Mouse (Mus musculus) v-Abl transformed pro-B cells (cell line): ENCODE results near the gene Zfp652.

Experiments used
- in situ Hi-C, 2 experiments: fragments of 400-800 bp; cut with MboI; formaldehyde crosslinking; loops; one replicate each; pipeline ENCODE4 v1.15.1; 2025; ENCODE audit not compliant: unreplicated experiment in 2 of 2

Zfp652 gene

DNA sequence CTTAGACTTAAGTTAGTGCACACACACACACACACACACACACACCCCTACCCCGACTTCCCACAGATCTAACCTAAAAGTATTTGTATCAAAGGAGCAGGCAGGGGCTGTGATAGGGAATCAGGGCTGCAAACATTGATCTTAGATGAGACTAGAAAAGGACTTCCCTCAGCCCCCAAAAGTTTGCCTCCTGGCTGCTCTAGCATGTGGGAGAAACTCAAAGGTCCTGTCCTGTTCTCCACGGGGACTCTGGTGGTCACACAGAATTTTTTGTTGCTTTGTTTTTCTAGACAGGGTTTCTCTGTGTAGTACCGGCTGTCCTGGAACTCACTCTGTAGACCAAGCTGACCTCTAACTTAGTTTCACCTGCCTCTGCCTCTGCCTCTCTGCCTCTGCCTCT, 113.2 kb downstream of the Zfp652 start:
- in situ Hi-C loops, result loop anchor here (5.0 to 25.0 kb wide), 4 partner anchors 37 to 152 kb away; no protein-coding TSS in a partner anchor

DNA sequence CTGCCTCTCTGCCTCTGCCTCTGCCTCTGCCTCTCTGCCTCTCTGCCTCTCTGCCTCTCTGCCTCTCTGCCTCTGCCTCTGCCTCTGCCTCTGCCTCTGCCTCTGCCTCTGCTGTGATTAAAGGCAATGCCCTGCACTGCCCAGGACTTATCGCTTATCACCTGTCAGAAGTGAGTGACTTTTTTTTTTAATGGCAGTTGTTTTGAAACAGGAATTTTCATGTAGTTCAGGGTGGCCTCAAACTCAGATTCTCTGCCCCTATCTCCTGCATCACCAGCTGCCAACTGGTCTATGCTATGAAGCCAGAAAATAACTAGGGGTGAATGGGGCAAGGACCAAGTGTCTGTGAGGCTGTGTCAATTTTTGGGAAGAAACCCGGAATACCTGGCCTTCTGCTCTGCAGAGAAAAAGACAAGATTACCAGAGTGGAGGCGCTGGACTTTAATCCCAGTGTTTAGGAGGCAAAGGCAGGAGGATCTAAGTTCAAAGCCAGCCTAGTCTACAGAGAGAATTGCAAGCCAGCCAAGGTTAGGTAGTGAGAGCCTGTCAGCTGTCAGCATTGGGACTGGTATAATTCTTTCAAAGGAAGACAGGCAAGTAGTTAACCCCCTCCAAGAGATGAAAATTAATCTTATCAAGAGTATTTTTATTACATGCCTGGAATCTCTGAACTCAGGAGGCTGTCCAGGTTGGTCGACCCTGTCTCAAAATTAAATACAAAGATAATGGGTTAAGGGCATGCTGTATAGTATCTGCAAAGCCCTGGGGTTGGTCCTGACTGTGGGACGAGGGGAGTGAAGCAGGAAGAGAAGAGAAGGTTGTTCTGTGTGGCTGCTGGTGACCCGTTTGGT, 114.1 kb downstream of the Zfp652 start:
- in situ Hi-C loops, result loop anchor here (5.0 to 25.0 kb wide), 4 partner anchors 36 to 151 kb away; no protein-coding TSS in a partner anchor

GRCm38 (mm10) chr11:95827168-95827447, 114.6 kb downstream of the Zfp652 start:
- in situ Hi-C loops, result loop anchor here (5.0 to 25.0 kb wide), 4 partner anchors 35 to 150 kb away; no protein-coding TSS in a partner anchor

DNA sequence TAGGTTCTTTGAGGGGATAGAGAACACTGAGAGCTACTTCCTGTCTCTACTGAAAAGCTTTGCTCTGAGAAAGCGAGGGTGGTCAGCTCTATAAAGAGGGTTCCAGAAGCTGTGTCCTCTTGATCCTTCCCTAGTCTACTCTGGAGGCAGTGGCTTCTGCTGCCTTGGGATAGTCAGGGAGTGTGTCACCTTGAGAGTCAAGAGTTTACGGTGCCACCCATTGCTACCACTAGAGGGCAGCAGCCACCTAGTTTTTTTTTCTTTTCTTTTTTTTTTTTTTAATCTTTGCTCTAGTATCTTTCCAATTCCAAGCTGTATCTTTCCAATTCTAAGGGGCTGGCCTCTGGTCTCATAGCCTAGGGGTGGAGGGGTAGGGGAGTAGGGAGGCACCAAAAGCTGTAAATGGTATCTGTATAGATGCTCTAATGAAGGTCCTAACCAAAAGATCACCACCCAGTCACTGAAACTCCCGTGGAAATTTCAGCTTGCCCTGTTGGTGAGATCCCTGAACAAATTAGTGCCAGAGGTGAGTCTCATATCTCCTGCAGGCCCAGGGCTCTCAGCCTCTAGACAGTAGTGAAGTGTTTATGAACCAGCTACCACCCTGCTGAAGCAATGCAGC, 115.1 kb downstream of the Zfp652 start:
- in situ Hi-C loops, result loop anchor here (5.0 to 25.0 kb wide), 4 partner anchors 35 to 150 kb away; no protein-coding TSS in a partner anchor

- in situ Hi-C loops, result loop anchor here (5.0 to 25.0 kb wide), 4 partner anchors 34 to 149 kb away; no protein-coding TSS in a partner anchor
Observed at GRCm38 (mm10) chr11:95828181-95828964, 115.9 kb downstream of the Zfp652 start.

- in situ Hi-C loops, result loop anchor here (5.0 to 25.0 kb wide), 4 partner anchors 33 to 148 kb away; no protein-coding TSS in a partner anchor
Observed at GRCm38 (mm10) chr11:95829526-95830050, 117.1 kb downstream of the Zfp652 start.

DNA sequence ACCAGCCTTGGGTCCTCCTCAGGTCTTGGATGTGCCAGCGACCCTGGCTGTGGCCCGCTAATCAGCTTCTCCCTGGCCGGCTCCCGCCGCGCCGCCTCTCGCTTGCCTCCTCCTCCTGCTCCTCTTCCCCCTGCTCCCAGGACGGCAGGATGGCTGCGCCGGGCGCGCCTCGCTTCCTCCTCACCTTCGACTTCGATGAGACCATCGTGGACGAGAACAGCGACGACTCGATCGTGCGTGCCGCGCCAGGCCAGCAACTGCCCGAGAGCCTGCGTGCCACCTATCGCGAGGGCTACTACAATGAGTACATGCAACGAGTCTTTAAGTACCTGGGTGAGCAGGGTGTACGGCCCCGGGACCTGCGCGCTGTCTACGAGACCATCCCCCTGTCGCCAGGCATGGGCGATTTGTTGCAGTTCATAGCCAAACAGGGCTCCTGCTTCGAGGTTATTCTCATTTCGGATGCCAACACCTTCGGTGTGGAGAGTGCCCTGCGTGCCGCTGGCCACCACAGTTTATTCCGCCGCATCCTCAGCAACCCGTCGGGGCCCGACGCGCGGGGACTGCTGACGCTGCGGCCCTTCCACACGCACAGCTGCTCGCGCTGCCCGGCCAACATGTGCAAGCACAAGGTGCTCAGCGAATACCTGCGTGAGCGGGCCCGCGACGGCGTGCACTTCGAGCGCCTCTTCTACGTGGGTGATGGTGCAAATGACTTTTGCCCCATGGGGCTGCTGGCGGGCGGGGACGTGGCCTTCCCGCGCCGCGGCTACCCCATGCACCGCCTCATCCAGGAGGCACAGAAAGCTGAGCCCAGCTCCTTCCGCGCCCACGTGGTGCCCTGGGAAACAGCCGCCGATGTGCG, 118.2 kb downstream of the Zfp652 start:
- in situ Hi-C loops, result loop anchor here in 1 of 2 experiments (25.0 kb wide), 1 partner anchor 143 kb away; no protein-coding TSS in a partner anchor

- in situ Hi-C loops, result loop anchor here in 1 of 2 experiments (25.0 kb wide), 1 partner anchor 144 kb away; no protein-coding TSS in a partner anchor
Observed at GRCm38 (mm10) chr11:95831276-95831619, 118.8 kb downstream of the Zfp652 start.

DNA sequence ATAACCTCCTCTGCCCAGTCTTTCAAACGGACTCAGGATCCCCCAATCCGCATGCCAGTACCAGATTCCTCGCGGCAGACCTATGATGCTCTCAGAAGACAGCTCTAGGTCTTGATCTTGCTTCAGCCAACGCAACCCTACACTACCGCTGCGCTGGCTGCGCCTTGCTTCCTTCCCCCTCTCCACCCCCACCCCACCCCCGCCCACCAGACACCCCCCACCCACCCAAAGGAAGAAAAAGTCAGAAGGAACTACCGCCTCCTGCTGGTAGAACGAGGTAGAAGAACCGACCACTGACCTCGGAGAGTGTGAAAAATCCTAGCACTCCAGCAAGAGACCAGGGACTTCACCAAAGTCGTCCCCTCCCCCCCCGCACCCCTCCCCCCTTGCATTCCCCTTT, 119.2 kb downstream of the Zfp652 start:
- in situ Hi-C loops, result loop anchor here in 1 of 2 experiments (25.0 kb wide), 1 partner anchor 144 kb away; no protein-coding TSS in a partner anchor

DNA sequence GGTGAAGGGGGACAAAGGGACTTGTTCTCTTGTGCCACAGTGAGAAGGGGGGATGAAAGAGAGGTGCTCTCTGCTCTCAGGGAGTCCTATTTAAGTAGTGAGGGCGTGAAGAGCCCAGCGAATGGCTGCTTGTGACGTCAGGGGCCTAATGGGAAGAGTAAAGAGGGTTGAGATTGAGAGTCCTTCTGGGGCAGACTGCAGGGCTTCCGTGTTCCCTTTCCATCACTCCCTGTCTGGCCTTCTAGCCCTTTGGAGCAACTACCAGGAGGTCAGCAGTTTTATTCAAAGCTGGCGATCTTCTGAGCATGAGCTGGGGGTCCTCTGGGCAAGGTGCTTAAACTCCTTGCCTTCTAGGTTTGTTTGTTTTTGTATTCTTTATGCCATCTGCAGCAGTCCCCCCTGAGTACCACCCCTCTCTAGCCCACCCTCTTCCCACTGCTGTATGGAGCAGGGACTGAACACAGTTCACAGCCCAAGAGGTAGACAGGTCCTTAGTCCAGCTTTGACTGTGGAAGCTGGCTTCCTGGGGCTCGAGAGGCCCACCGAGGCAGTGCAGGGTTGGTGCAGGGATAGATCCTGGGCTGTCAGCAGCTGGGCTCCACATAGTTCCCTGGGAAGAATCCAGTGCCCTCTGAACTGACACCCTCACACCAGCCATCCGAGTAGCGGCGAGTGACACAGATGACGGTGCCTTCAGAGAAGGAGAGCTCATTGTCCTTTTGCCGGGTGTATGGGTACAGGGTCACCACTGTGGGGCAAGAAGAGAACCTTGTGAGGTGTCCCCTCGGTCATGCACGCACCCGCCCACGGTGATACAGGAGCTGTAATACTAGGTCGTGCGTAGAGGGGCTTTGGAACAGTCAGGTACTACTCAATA, 119.9 kb downstream of the Zfp652 start:
- in situ Hi-C loops, result loop anchor here in 1 of 2 experiments (25.0 kb wide), 1 partner anchor 145 kb away; no protein-coding TSS in a partner anchor

GRCm38 (mm10) chr11:95833006-95833570, 120.6 kb downstream of the Zfp652 start:
- in situ Hi-C loops, result loop anchor here in 1 of 2 experiments (25.0 kb wide), 1 partner anchor 146 kb away; no protein-coding TSS in a partner anchor

DNA sequence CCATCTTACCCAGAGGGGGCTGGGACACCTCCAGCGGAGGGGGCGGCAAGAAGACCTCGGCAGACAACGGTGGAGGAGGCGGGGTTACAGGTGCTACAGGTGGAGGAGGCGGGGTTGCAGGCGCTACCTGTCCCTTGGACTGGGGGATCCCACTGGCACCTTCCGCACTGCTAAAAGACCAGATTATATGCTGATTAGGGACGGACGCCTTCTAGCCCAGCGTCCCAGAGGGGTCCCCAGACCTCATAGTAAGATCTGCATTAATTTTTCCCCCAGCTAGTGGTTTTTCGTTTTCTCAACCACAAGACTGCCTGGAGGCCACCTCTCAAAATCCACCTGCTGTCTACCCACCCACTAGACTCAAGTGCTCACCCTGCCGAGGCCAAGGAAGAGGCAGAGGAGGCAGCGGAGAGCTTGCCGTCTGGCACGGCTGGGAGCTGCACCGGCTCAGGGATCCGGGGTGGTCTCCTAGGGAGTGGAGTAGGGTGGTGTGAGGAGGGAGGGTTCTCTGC, 121.2 kb downstream of the Zfp652 start:
- in situ Hi-C loops, result loop anchor here in 1 of 2 experiments (25.0 kb wide), 1 partner anchor 146 kb away; no protein-coding TSS in a partner anchor

GRCm38 (mm10) chr11:95834143-95834667, 121.7 kb downstream of the Zfp652 start:
- in situ Hi-C loops, result loop anchor here in 1 of 2 experiments (25.0 kb wide), 1 partner anchor 147 kb away; no protein-coding TSS in a partner anchor

DNA sequence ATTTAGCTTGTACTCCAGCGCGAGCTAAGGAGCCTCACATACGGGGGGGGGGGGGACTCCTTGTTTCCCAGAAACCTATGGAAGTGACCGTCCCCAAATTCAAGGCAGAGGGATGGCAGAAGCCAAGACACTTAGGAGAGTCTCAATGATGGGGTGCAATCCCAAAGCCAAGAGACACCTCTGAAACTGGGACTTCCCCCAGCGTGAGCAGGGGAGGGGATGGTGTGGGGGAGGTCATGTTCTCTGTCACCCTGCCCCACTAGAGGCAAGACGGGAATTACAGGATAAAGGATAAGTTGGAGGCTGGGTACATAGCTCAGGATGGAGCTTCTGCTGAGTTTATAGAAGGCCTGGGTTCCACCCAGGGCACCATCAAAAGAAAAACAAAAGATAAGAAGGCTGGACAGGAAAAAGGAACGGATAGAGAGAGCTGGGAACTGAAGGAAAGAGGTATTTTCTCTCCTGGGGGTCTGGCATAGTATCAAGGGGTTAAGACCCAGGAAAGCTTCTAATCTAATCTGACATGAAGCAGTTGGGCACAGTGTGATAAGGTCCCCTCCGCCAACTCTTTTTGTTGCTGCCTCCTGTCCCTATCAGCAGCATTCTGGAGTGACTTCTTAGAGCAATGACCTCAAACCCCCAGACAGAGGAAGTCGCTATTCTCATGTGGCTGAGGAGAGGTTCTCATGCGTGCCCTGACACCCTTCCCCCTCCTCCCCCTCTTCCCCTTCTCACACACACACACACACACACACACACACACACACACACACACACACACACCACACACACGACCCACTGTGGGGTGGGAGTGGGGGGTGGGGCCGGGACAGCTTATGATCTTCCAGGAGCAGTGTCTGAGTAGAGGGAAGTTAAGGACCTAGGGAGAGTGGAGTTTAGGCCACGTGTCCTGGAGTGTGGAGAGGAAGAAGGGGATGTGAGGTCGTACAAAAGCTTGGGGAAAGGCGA, 122.6 kb downstream of the Zfp652 start:
- in situ Hi-C loops, result loop anchor here in 1 of 2 experiments (25.0 kb wide), 1 partner anchor 148 kb away; no protein-coding TSS in a partner anchor

DNA sequence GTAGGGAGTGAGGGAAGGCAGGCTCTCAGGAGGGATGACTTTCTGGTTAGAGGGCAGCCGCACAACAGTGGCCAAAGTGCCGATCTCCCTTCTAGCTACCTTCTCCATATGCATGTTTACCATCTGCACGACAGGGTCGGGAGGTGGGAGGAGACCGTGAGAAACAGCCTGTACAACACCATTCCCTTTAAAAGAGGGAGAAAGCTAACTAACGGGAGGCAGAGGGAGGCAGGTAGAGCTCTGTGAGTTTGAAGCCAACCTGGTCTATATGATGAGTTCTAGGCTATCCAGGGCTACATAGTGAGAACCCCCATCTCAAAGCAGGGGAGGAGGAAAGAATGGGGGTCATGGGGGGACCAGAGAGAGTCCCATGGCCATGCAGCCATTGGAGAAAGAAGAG, 123.4 kb downstream of the Zfp652 start:
- in situ Hi-C loops, result loop anchor here in 1 of 2 experiments (25.0 kb wide), 1 partner anchor 149 kb away; no protein-coding TSS in a partner anchor

DNA sequence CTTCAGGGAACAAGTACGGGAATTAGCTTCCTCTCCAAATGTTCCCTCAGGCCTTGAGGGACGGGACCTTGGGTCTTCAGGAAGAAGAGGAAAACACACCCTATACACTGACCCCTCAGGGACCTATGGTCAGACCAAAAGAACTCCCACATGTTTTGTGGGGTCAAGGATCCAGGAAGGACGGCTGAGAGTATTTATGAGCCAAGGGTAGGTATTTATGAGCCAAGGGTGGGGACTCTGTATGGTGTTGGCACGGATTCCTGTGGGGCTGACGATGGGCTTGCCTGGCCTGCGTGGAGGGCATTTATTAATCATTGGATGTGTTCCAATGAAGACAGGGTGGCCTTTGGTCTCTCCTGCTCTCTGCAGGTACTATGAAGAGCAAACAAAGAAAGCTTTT, 124.0 kb downstream of the Zfp652 start:
- in situ Hi-C loops, result loop anchor here in 1 of 2 experiments (25.0 kb wide), 1 partner anchor 149 kb away; no protein-coding TSS in a partner anchor
